Mouse (Mus musculus) testis, postnatal 10 days (tissue): ENCODE data around the gene Tdpoz3.
"Not testable (repeated sequence)": the region's sequence is repeated elsewhere in the genome, so short reads cannot be mapped to it uniquely, and the experiment has no call there.

Experiments
- DNase-seq: peaks from one replicate; pipeline ENCODE4 v3.0.0; 2021; ENCODE audit warnings: low spot score

Tdpoz3 gene

DNA sequence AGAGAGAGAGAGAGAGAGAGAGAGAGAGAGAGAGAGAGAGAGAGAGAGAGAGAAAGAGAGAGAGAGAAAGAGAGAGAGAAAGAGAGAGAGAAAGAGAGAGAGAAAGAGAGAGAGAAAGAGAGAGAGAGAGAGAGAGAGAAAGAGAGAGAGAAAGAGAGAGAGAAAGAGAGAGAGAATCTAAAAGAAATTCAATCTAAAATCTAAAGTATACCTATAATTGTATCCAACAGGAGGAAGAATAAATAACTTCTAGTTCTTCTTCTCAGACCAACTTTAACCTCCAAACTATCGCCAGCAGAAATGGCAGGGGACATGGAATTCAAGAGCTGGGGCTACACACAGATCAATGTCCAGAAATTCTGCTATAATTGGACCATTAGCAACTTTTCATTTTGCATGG lies at the start of gene Tdpoz3:
Tdpoz3 (plus strand) TSS at position 301 of the 400 bp plus-strand sequence.
- not testable (repeated sequence) for DNase-seq

DNA sequence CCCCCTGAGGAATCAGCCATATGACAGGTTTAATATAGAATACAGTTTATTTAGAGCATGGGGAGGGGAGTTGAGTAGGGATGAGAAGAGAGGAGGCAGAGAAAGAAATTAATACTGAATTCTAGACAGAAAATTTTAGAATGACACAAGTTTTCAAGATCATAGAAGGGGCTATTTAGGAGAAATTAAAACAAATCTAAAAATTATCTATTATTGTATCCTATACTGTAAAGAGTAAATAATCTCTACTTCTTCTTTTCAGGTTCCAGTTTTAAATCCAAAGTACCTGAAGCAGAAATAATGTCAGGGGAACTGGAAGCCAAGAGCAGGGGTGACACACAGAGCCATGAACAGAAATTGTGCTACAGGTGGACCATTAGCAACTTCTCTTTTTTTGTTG lies 29.7 kb upstream of the Tdpoz3 start, which contains the start of gene Tdpoz4:
Tdpoz4 (plus strand) TSS at position 301 of the 400 bp plus-strand sequence.
- not testable (repeated sequence) for DNase-seq

DNA sequence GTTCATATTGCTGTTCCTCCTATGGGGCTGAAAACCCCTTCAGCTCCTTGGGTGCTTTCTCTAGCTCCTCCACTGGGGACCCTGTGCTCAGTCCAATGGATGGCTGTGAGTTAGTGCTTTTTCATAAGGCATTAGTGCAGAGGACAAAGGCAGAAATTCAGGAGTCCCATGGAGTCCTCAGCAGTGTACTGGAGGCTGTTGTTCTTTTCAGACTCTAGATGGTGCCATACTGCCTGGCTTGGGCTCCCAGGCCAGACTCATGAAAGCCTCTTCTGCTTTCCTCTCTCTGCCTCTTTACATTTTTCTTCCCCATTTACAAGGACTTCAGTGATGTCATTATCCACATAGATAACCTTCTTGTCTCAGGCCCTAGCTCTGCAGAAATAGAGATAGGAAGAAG lies 12.5 kb upstream of the Tdpoz3 start:
- DNase-seq = not testable (repeated sequence)

DNA sequence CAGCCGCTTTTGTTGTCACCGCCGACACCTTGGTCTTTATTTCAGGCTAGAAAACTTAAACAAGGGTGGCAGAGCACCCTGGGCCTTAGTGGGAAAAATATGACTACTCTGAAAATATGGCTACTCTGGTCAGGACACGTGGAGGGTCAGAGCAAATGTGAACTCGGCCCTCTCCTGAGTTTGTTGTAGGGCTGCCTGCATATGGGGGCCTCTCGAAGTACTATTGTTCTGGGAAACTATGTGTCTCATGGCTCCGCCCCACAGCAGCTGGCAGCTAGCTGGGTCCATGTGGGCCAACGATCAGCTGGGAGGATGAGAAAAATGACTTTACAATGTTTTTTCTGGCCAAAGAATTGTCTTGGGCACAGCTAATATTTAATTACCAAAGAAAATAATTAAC lies 33.1 kb downstream of the Tdpoz3 start:
- DNase-seq = not testable (repeated sequence)

DNA sequence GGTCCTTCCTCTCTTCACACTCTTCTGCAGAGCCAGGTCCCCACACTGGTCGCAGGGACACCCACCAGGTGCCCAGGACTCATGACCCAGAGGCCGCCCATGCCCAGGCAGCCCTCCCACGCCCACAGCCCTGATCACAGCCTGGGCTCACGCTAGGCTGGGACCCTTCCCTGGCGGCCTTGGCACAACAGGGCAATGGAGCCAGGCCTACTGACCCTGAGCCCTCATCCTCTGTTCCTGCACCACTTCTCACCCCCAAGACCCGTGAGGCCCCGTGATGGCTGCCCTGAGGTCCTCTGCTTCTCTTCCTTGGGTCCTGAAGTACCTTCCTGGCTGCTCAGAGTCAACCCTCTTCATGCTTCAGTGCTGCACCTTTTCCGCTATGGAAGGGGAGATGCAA lies 44.8 kb downstream of the Tdpoz3 start:
- DNase-seq = not testable (repeated sequence)
